Mouse (Mus musculus) limb, embryonic 10.5 days (tissue): ENCODE data around the gene Ccdc33. TPM values are rescaled to one million over a fixed set of nuclear protein-coding genes. Genes with fewer than 3 reads are reported as not detected.

ENCODE experiments used
- DNase-seq: peaks from one replicate; pipeline ENCODE4 v3.0.0-alpha.2; 2017; ENCODE audit warnings: low spot score
- H3K27ac ChIP-seq: fragments of 300-500 bp; sonication (generic); 2 replicates; pipeline ENCODE4 v1.5.1; 2016; ENCODE audit warnings: mild to moderate bottlenecking
- H3K27me3 ChIP-seq: fragments of 300-500 bp; sonication (generic); 2 replicates; pipeline ENCODE4 v1.6.1; 2016; ENCODE audit warnings: low read depth, mild to moderate bottlenecking; ENCODE audit not compliant: poor library complexity, severe bottlenecking
- H3K36me3 ChIP-seq: fragments of 300-500 bp; sonication (generic); 2 replicates; pipeline ENCODE4 v1.6.1; 2016; ENCODE audit warnings: mild to moderate bottlenecking, moderate library complexity
- H3K4me1 ChIP-seq: fragments of 300-500 bp; sonication (generic); 2 replicates; pipeline ENCODE4 v1.6.1; 2016
- H3K4me3 ChIP-seq: fragments of 300-500 bp; sonication (generic); 2 replicates; pipeline ENCODE4 v1.5.1; 2016; ENCODE audit warnings: mild to moderate bottlenecking, moderate library complexity
- H3K9me3 ChIP-seq: fragments of 300-500 bp; sonication (generic); replicated peaks from 2 replicates; pipeline ENCODE4 v1.6.1; 2016; ENCODE audit warnings: mild to moderate bottlenecking
- WGBS: fragments of 180-500 bp; shearing (Covaris S2); methylation state at CpG from one replicate; pipeline ENCODE4 v1.1.7; 2016; 5-methylcytosine and 5-hydroxymethylcytosine counted together
- polyA plus RNA-seq: library from polyadenylated mRNA; unstranded; fragments of >200 nt; fragmentation: Nextera tagmentation; extraction: Ambion mirVana; gene quantifications from 2 replicates; pipeline ENCODE4 v1.2.1, GENCODE M21; 2016

The Ccdc33 gene
- polyA plus RNA-seq, 1 experiment from 2014 or later, result 0.26 TPM

- Histone ChIP-seq H3K36me3 (no peaks in the 10 kb centered on the region), H3K27ac (peak overlapping the region; percentile 58), H3K27me3 (peaks cover 9% of the 10 kb centered on the region), H3K9me3 (no peaks in the 10 kb centered on the region), H3K4me1 (peaks cover 77% of the 10 kb centered on the region), H3K4me3 (no peak overlapping the region)
- WGBS, result 55% methylated on average over 3 of the region's 3 CpGs
- no peak for DNase-seq
These were observed 6.5 kb upstream of the Ccdc33 start for GRCm38 (mm10) chr9:58125085-58125484.

GRCm38 (mm10) chr9:58116024-58116651 is 2.5 kb downstream of the Ccdc33 start:
- H3K4me1 ChIP-seq, result peaks cover 76% of the 10 kb centered on the region
- no peaks in the 10 kb centered on the region for H3K36me3 ChIP-seq
- no peaks in the 10 kb centered on the region for H3K9me3 ChIP-seq
- peak overlapping the region; percentile 90 for H3K27ac ChIP-seq
- 25% methylated on average over 7 of the region's 7 CpGs for WGBS
- H3K27me3 ChIP-seq, result peaks cover 61% of the 10 kb centered on the region
- H3K4me3 ChIP-seq, result no peak overlapping the region
- DNase-seq, result no peak

- Histone ChIP-seq H3K27ac (peak overlapping the region; percentile 90), H3K36me3 (no peaks in the 10 kb centered on the region), H3K9me3 (no peaks in the 10 kb centered on the region), H3K27me3 (peaks cover 66% of the 10 kb centered on the region), H3K4me1 (peaks cover 77% of the 10 kb centered on the region), H3K4me3 (no peak overlapping the region)
- no peak for DNase-seq
- WGBS, result 16% methylated on average over 7 of the region's 7 CpGs
These were observed 3.2 kb downstream of the Ccdc33 start for GRCm38 (mm10) chr9:58115297-58115925.

GRCm38 (mm10) chr9:58114019-58114418 is 4.6 kb downstream of the Ccdc33 start:
- peak; percentile 50 for DNase-seq
- no peaks in the 10 kb centered on the region for H3K9me3 ChIP-seq
- peak overlapping the region; percentile 47 for H3K4me3 ChIP-seq
- peaks cover 68% of the 10 kb centered on the region for H3K27me3 ChIP-seq
- H3K27ac ChIP-seq, result peak overlapping the region; percentile 90
- H3K36me3 ChIP-seq, result no peaks in the 10 kb centered on the region
- 4% methylated on average over 9 of the region's 9 CpGs for WGBS
- peaks cover 75% of the 10 kb centered on the region for H3K4me1 ChIP-seq

GRCm38 (mm10) chr9:58113279-58113884 is 5.2 kb downstream of the Ccdc33 start:
- Histone ChIP-seq H3K4me1 (peaks cover 72% of the 10 kb centered on the region), H3K36me3 (no peaks in the 10 kb centered on the region), H3K9me3 (no peaks in the 10 kb centered on the region), H3K4me3 (peak overlapping the region; percentile 47), H3K27me3 (peaks cover 63% of the 10 kb centered on the region), H3K27ac (peak overlapping the region; percentile 90)
- under 1% methylated on average over 22 of the region's 22 CpGs for WGBS
- DNase-seq, result peak; percentile 80

GRCm38 (mm10) chr9:58112866-58113278 is 5.8 kb downstream of the Ccdc33 start:
- WGBS, result 0% methylated on average over 6 of the region's 6 CpGs
- Histone ChIP-seq H3K27ac (peak overlapping the region; percentile 90), H3K9me3 (no peaks in the 10 kb centered on the region), H3K36me3 (no peaks in the 10 kb centered on the region), H3K4me1 (peaks cover 68% of the 10 kb centered on the region), H3K4me3 (peak overlapping the region; percentile 47), H3K27me3 (peaks cover 58% of the 10 kb centered on the region)
- peak; percentile 85 for DNase-seq

- H3K27me3 ChIP-seq, result peaks cover 55% of the 10 kb centered on the region
- 9% methylated on average over 6 of the region's 6 CpGs for WGBS
- peak overlapping the region; percentile 90 for H3K27ac ChIP-seq
- H3K4me3 ChIP-seq, result peak overlapping the region; percentile 47
- peak; percentile 40 for DNase-seq
- H3K9me3 ChIP-seq, result no peaks in the 10 kb centered on the region
- H3K4me1 ChIP-seq, result peaks cover 71% of the 10 kb centered on the region
- H3K36me3 ChIP-seq, result no peaks in the 10 kb centered on the region
These were observed 6.3 kb downstream of the Ccdc33 start for GRCm38 (mm10) chr9:58112321-58112751.

GRCm38 (mm10) chr9:58111431-58111830 is 7.2 kb downstream of the Ccdc33 start:
- Histone ChIP-seq H3K36me3 (no peaks in the 10 kb centered on the region), H3K27ac (peak overlapping the region; percentile 90), H3K4me1 (peaks cover 64% of the 10 kb centered on the region), H3K4me3 (no peak overlapping the region), H3K27me3 (peaks cover 52% of the 10 kb centered on the region), H3K9me3 (no peaks in the 10 kb centered on the region)
- no peak for DNase-seq
- WGBS, result 53% methylated on average over 6 of the region's 6 CpGs

GRCm38 (mm10) chr9:58110787-58111186 is 7.8 kb downstream of the Ccdc33 start:
- H3K4me3 ChIP-seq, result no peak overlapping the region
- peaks cover 64% of the 10 kb centered on the region for H3K4me1 ChIP-seq
- peaks cover 48% of the 10 kb centered on the region for H3K27me3 ChIP-seq
- WGBS, result 72% methylated on average over 5 of the region's 5 CpGs
- no peak for DNase-seq
- H3K27ac ChIP-seq, result peak overlapping the region; percentile 90; the same call in 1 of the 2 replicates
- no peaks in the 10 kb centered on the region for H3K9me3 ChIP-seq
- H3K36me3 ChIP-seq, result no peaks in the 10 kb centered on the region

- H3K36me3 ChIP-seq, result no peaks in the 10 kb centered on the region
- DNase-seq, result no peak
- peaks cover 21% of the 10 kb centered on the region for H3K27me3 ChIP-seq
- no peaks in the 10 kb centered on the region for H3K9me3 ChIP-seq
- 80% methylated on average over 5 of the region's 5 CpGs for WGBS
- peaks cover 48% of the 10 kb centered on the region for H3K4me1 ChIP-seq
- H3K4me3 ChIP-seq, result no peak overlapping the region
- no peak overlapping the region for H3K27ac ChIP-seq
These were observed 11.1 kb downstream of the Ccdc33 start for GRCm38 (mm10) chr9:58107494-58107893.

GRCm38 (mm10) chr9:58105595-58106169 is 12.9 kb downstream of the Ccdc33 start:
- peaks cover 26% of the 10 kb centered on the region for H3K27me3 ChIP-seq
- H3K27ac ChIP-seq, result 0 out of 2 replicates have a peak overlapping the region, but pooled peaks have one; percentile 33
- peaks cover 44% of the 10 kb centered on the region for H3K4me1 ChIP-seq
- no peak overlapping the region for H3K4me3 ChIP-seq
- H3K9me3 ChIP-seq, result no peaks in the 10 kb centered on the region
- no peaks in the 10 kb centered on the region for H3K36me3 ChIP-seq
- DNase-seq, result no peak
- WGBS, result 34% methylated on average over 15 of the region's 15 CpGs

GRCm38 (mm10) chr9:58103647-58104046 is 15.0 kb downstream of the Ccdc33 start:
- peaks cover 56% of the 10 kb centered on the region for H3K4me1 ChIP-seq
- H3K4me3 ChIP-seq, result no peak overlapping the region
- WGBS, result 82% methylated on average over 6 of the region's 6 CpGs
- no peaks in the 10 kb centered on the region for H3K9me3 ChIP-seq
- no peaks in the 10 kb centered on the region for H3K36me3 ChIP-seq
- no peak overlapping the region for H3K27ac ChIP-seq
- no peak for DNase-seq
- H3K27me3 ChIP-seq, result peaks cover 22% of the 10 kb centered on the region; the same call in 1 of the 2 replicates

- Histone ChIP-seq H3K27ac (peak overlapping the region; percentile 21; the same call in 1 of the 2 replicates), H3K4me1 (peaks cover 67% of the 10 kb centered on the region), H3K4me3 (no peak overlapping the region), H3K36me3 (no peaks in the 10 kb centered on the region), H3K27me3 (peaks cover 34% of the 10 kb centered on the region), H3K9me3 (no peaks in the 10 kb centered on the region)
- no peak for DNase-seq
- 85% methylated on average over 4 of the region's 4 CpGs for WGBS
These were observed 16.6 kb downstream of the Ccdc33 start for GRCm38 (mm10) chr9:58102013-58102412.
